Mouse (Mus musculus): ENCODE results near the gene Uso1.

DNA sequence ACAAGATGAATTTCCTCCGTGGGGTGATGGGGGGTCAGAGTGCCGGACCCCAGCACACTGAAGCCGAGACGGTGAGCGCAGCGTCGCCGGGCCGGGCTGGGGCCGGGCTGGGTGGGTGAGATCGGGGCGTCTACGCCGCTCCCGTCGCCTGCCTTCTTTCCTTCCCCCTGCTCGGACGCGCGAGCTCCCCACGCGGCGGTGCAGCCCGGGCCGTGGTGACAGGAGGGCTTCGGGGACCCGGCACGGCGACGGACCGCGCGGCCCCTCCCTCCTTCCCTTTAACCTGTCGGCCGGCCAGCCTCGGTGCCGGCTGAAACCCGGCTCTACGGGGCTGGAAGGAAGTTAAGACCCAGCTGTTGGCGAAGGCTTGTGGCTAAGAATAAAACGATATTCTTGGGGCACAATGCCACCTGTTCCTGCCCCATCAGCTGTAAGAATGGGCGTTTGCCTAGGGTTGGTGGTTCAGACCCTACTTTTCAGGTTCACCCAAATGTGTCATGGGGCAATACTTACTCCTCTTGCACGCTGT is 419 bp downstream of the Uso1 start:
- TF ChIP-seq CTCF (conservative IDR thresholded peaks at IDR 0.05; ENCODE audit: insufficient read depth, insufficient read length, low read depth, low read length) (no peak), POLR2A (IDR thresholded peaks at IDR 0.05; ENCODE audit: low read depth, low read length) (no peak)
